Comparison of ENCODE assay signal across 9 mouse cellular contexts in the genomic region with DNA sequence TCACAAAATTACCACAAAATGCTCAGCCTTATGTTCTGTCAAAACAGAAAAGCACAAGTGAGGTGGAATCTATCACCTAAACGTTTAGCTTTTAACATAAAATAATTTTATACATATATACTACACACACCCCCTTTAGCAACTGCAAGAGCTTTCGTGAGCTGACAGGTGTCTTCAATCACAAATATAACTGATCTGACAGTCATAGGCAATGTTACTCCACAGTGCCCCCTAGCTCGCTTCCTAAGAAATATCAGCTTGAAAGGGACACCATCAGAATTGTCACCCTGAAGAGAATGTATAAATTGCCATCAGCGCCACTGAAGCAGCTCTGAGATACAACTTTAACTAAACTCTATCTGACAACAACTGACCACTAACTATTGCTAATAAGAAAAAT. TPM values are rescaled to one million over a fixed set of nuclear protein-coding genes. Genes with fewer than 3 reads are reported as not detected.
DNase-seq lines count a peak whose midpoint lies in the region; ATAC-seq lines count a peak whose summit lies in the region.
"Had no signal": no experiment of that assay in that cellular context is flagged by ENCODE, and none has a peak within 500 bp of the region (broad histone marks: within the 10 kb centered on the region; RNA-seq: fewer than 3 reads in every experiment).

No protein-coding gene starts in this region.

- DNase-seq in cerebellum, adult 11 months, result peak; percentile 48
- DNase-seq in embryo, embryonic 10 days (ENCODE audit: low spot score), result peak; percentile 86
- peak; percentile 24 for DNase-seq in layer of hippocampus, adult 9-10 months (ENCODE audit: low spot score)
- peak; percentile 78 for DNase-seq in lung, postnatal 25 days (ENCODE audit: low spot score)
- peak; percentile 53 for DNase-seq in right cerebral cortex, postnatal 14 days

- ATAC-seq in cerebellum, adult (ENCODE audit: insufficient number of reproducible peaks, low FRiP score, low TSS enrichment), result no peak
- peak; percentile 25 for ATAC-seq in activated CD4-positive, CD25-positive, alpha-beta regulatory T cell, adult 4 months
- ATAC-seq in granulocyte monocyte progenitor cell, adult 5-6 weeks (replicated peaks; ENCODE audit: poor library complexity, severe bottlenecking), result peak; percentile 21; the same call in 1 of the 2 replicates

RNA-seq across cellular contexts. Expression of a gene that starts 2.0 kb away (rescaled TPM):
- 10 to 100 TPM; 14.4 to 18.7 TPM for polyA plus RNA-seq in activated CD4-positive, CD25-positive, alpha-beta regulatory T cell, adult 4 months (2017; shearing (Covaris generic))
- total RNA-seq in granulocyte monocyte progenitor cell, adult 5-6 weeks (2014; fragmentation: Nextera tagmentation), result 42.5 and 55.4 TPM in 2 replicates
- total RNA-seq in granulocyte monocyte progenitor cell, adult 5-6 weeks (2017), result 15.5 and 17.5 TPM in 2 replicates

RNA-seq across cellular contexts. Expression of a gene that starts 53.9 kb away (rescaled TPM):
- polyA plus RNA-seq in activated CD4-positive, CD25-positive, alpha-beta regulatory T cell, adult 4 months (2017; shearing (Covaris generic)), result not detected
- not detected in 2 replicates for total RNA-seq in granulocyte monocyte progenitor cell, adult 5-6 weeks (2014; fragmentation: Nextera tagmentation)
- not detected in 2 replicates for total RNA-seq in granulocyte monocyte progenitor cell, adult 5-6 weeks (2017)
- polyA plus RNA-seq: C2C12 had no signal

Comparison
In these comparisons a context has a peak if more than half of its experiments do, and no peak if none do; other contexts are left out.
1. DNase-seq: peak in every context shown above with its lines; median percentile 86 in embryo, embryonic 10 days; 78 in lung, postnatal 25 days; 53 in right cerebral cortex, postnatal 14 days; 48 in cerebellum, adult 11 months; 24 in layer of hippocampus, adult 9-10 months.